Mouse (Mus musculus): ENCODE data around the gene Ncaph2. TPM values are rescaled to one million over a fixed set of nuclear protein-coding genes. Genes with fewer than 3 reads are reported as not detected.
A peak's percentile ranks its signal among the peaks of the same experiment; 100 is the strongest.

Ncaph2 gene
- polyA plus RNA-seq, 1 experiment from 2014 or later: 149 TPM

GRCm38 (mm10) chr15:89352054-89352453, 3.5 kb upstream of the Ncaph2 start:
- H3K4me3 ChIP-seq: no peak overlapping the region
- H3K36me3 ChIP-seq: peaks cover 28% of the 10 kb centered on the region
- H3K4me1 ChIP-seq: peaks cover 23% of the 10 kb centered on the region
- no peak overlapping the region for H3K4me2 ChIP-seq (replicated peaks)
- no peak overlapping the region for H3K27ac ChIP-seq (replicated peaks)
- no peaks in the 10 kb centered on the region for H3K27me3 ChIP-seq
- H3K9me3 ChIP-seq: no peaks in the 10 kb centered on the region
- no peak overlapping the region for H3K9ac ChIP-seq (replicated peaks)
- WGBS: 95% methylated on average over 14 of the region's 14 CpGs
- no peak for ATAC-seq (replicated peaks)

GRCm38 (mm10) chr15:89352795-89353194, 2.7 kb upstream of the Ncaph2 start:
- H3K27me3 ChIP-seq: no peaks in the 10 kb centered on the region
- H3K4me1 ChIP-seq: peaks cover 31% of the 10 kb centered on the region
- no peak overlapping the region for H3K4me2 ChIP-seq (replicated peaks)
- WGBS: 97% methylated on average over 12 of the region's 12 CpGs
- H3K4me3 ChIP-seq: no peak overlapping the region
- no peak for ATAC-seq (replicated peaks)
- no peaks in the 10 kb centered on the region for H3K9me3 ChIP-seq
- peaks cover 28% of the 10 kb centered on the region for H3K36me3 ChIP-seq
- no peak overlapping the region for H3K27ac ChIP-seq (replicated peaks)
- H3K9ac ChIP-seq (replicated peaks): no peak overlapping the region

GRCm38 (mm10) chr15:89353837-89354236, 1.7 kb upstream of the Ncaph2 start:
- H3K27me3 ChIP-seq: no peaks in the 10 kb centered on the region
- H3K36me3 ChIP-seq: peaks cover 28% of the 10 kb centered on the region
- peaks cover 37% of the 10 kb centered on the region for H3K4me1 ChIP-seq
- 95% methylated on average over 16 of the region's 16 CpGs for WGBS
- no peaks in the 10 kb centered on the region for H3K9me3 ChIP-seq
- no peak overlapping the region for H3K9ac ChIP-seq (replicated peaks)
- H3K4me2 ChIP-seq (replicated peaks): peak overlapping the region; percentile 84; the same call in 1 of the 2 replicates
- ATAC-seq (replicated peaks): no peak
- H3K4me3 ChIP-seq: no peak overlapping the region
- no peak overlapping the region for H3K27ac ChIP-seq (replicated peaks)

- H3K4me2 ChIP-seq (replicated peaks): peak overlapping the region; percentile 84
- no peak overlapping the region for H3K27ac ChIP-seq (replicated peaks)
- peaks cover 37% of the 10 kb centered on the region for H3K4me1 ChIP-seq
- H3K27me3 ChIP-seq: no peaks in the 10 kb centered on the region
- ATAC-seq (replicated peaks): no peak
- H3K9ac ChIP-seq (replicated peaks): peak overlapping the region; percentile 73
- WGBS: 83% methylated on average over 7 of the region's 7 CpGs
- no peaks in the 10 kb centered on the region for H3K9me3 ChIP-seq
- peaks cover 28% of the 10 kb centered on the region for H3K36me3 ChIP-seq
- peak overlapping the region; percentile 62 for H3K4me3 ChIP-seq
Measured at GRCm38 (mm10) chr15:89354455-89354854, 1.1 kb upstream of the Ncaph2 start.

- H3K4me3 ChIP-seq: peak overlapping the region; percentile 62
- H3K27me3 ChIP-seq: no peaks in the 10 kb centered on the region
- H3K9ac ChIP-seq (replicated peaks): peak overlapping the region; percentile 73
- H3K36me3 ChIP-seq: peaks cover 30% of the 10 kb centered on the region
- WGBS: under 1% methylated on average over 15 of the region's 15 CpGs
- peak overlapping the region; percentile 84 for H3K27ac ChIP-seq (replicated peaks)
- peak overlapping the region; percentile 84 for H3K4me2 ChIP-seq (replicated peaks)
- H3K9me3 ChIP-seq: no peaks in the 10 kb centered on the region
- ATAC-seq (replicated peaks): peak; percentile 66
- H3K4me1 ChIP-seq: peaks cover 37% of the 10 kb centered on the region
Measured at GRCm38 (mm10) chr15:89356372-89356771, 853 bp downstream of the Ncaph2 start.

- H3K4me3 ChIP-seq: no peak overlapping the region
- H3K27me3 ChIP-seq: no peaks in the 10 kb centered on the region
- H3K27ac ChIP-seq (replicated peaks): no peak overlapping the region
- no peak for ATAC-seq (replicated peaks)
- peaks cover 32% of the 10 kb centered on the region for H3K36me3 ChIP-seq
- H3K9ac ChIP-seq (replicated peaks): no peak overlapping the region
- no peaks in the 10 kb centered on the region for H3K9me3 ChIP-seq
- no peak overlapping the region for H3K4me2 ChIP-seq (replicated peaks)
- 89% methylated on average over 3 of the region's 3 CpGs for WGBS
- H3K4me1 ChIP-seq: peaks cover 35% of the 10 kb centered on the region
Measured at GRCm38 (mm10) chr15:89358784-89359183, 3.3 kb downstream of the Ncaph2 start.

GRCm38 (mm10) chr15:89363051-89363450, 7.5 kb downstream of the Ncaph2 start:
- Histone ChIP-seq H3K27ac (replicated peaks) (no peak overlapping the region), H3K4me3 (no peak overlapping the region), H3K9ac (replicated peaks) (no peak overlapping the region), H3K36me3 (peaks cover 74% of the 10 kb centered on the region), H3K4me2 (replicated peaks) (no peak overlapping the region), H3K4me1 (0 out of 2 replicates have a peak, but pooled peaks cover 4% of the 10 kb centered on the region), H3K9me3 (no peaks in the 10 kb centered on the region), H3K27me3 (no peaks in the 10 kb centered on the region)
- ATAC-seq (replicated peaks): no peak
- WGBS: 90% methylated on average over 7 of the region's 7 CpGs

- no peak for ATAC-seq (replicated peaks)
- Histone ChIP-seq H3K4me3 (no peak overlapping the region), H3K27ac (replicated peaks) (no peak overlapping the region), H3K4me2 (replicated peaks) (no peak overlapping the region), H3K9ac (replicated peaks) (no peak overlapping the region), H3K27me3 (no peaks in the 10 kb centered on the region), H3K36me3 (peaks cover 95% of the 10 kb centered on the region), H3K4me1 (no peaks in the 10 kb centered on the region), H3K9me3 (no peaks in the 10 kb centered on the region)
- 97% methylated on average over 4 of the region's 4 CpGs for WGBS
Measured at GRCm38 (mm10) chr15:89365141-89365551, 9.6 kb downstream of the Ncaph2 start.

GRCm38 (mm10) chr15:89372068-89372467, 16.5 kb downstream of the Ncaph2 start:
- no peak for ATAC-seq (replicated peaks)
- WGBS: 92% methylated on average over 13 of the region's 13 CpGs

GRCm38 (mm10) chr15:89372536-89372935, 17.0 kb downstream of the Ncaph2 start:
- Histone ChIP-seq H3K4me1 (peaks cover 14% of the 10 kb centered on the region), H3K9me3 (no peaks in the 10 kb centered on the region), H3K36me3 (peaks cover 51% of the 10 kb centered on the region), H3K4me2 (replicated peaks) (peak overlapping the region; percentile 65), H3K9ac (replicated peaks) (no peak overlapping the region), H3K27me3 (peaks cover 18% of the 10 kb centered on the region), H3K27ac (replicated peaks) (no peak overlapping the region; the same call in 1 of the 2 replicates), H3K4me3 (peak overlapping the region; percentile 59)
- ATAC-seq (replicated peaks): no peak
- WGBS: 89% methylated on average over 7 of the region's 7 CpGs

More at GRCm38 (mm10) chr15:89372068-89372467, 16.5 kb downstream of the Ncaph2 start:
- no peaks in the 10 kb centered on the region for H3K9me3 ChIP-seq
- peaks cover 14% of the 10 kb centered on the region for H3K4me1 ChIP-seq
- H3K36me3 ChIP-seq: peaks cover 55% of the 10 kb centered on the region
- no peak overlapping the region for H3K4me3 ChIP-seq
- H3K27me3 ChIP-seq: peaks cover 14% of the 10 kb centered on the region
- H3K9ac ChIP-seq (replicated peaks): no peak overlapping the region
- no peak overlapping the region for H3K27ac ChIP-seq (replicated peaks)
- no peak overlapping the region for H3K4me2 ChIP-seq (replicated peaks)

GRCm38 (mm10) chr15:89373027-89373761, 17.7 kb downstream of the Ncaph2 start:
- WGBS: 2% methylated on average over 35 of the region's 35 CpGs
- peak; percentile 88 for ATAC-seq (replicated peaks)
- Histone ChIP-seq H3K27ac (replicated peaks) (peak overlapping the region; percentile 93), H3K4me3 (peak overlapping the region; percentile 59), H3K9me3 (no peaks in the 10 kb centered on the region), H3K27me3 (peaks cover 25% of the 10 kb centered on the region), H3K9ac (replicated peaks) (peak overlapping the region; percentile 76), H3K4me1 (peaks cover 16% of the 10 kb centered on the region), H3K36me3 (peaks cover 44% of the 10 kb centered on the region), H3K4me2 (replicated peaks) (peak overlapping the region; percentile 65)

- Histone ChIP-seq H3K27ac (replicated peaks) (peak within 1 kb of the TSS; percentile 93), H3K27me3 (peaks cover 31% of the 10 kb centered on the region), H3K4me3 (peak within 1 kb of the TSS; percentile 59), H3K36me3 (peaks cover 38% of the 10 kb centered on the region), H3K9ac (replicated peaks) (peak within 1 kb of the TSS; percentile 76), H3K9me3 (no peaks in the 10 kb centered on the region), H3K4me2 (replicated peaks) (peak within 1 kb of the TSS; percentile 65), H3K4me1 (peaks cover 22% of the 10 kb centered on the region)
- WGBS: under 1% methylated on average over 42 of the region's 42 CpGs
- peak; percentile 86 for ATAC-seq (replicated peaks)
Measured at GRCm38 (mm10) chr15:89373762-89374248, 18.3 kb downstream of the Ncaph2 start, which contains the start of gene Sco2. Sco2 (minus strand) TSS chr15:89373846.
